Mouse (Mus musculus) hindbrain, embryonic 15.5 days (tissue): ENCODE measurements around the gene Cort. TPM values are rescaled to one million over a fixed set of nuclear protein-coding genes. Genes with fewer than 3 reads are reported as not detected.
"Not testable (repeated sequence)": the region's sequence is repeated elsewhere in the genome, so short reads cannot be mapped to it uniquely, and the experiment has no call there.

Experiments
- ATAC-seq: fragments of 200-750 bp; cut with Nextera tagmentation; 2 replicates; pipeline ENCODE4 v1.8.0; 2017; ENCODE audit warnings: low read depth, moderate number of reproducible peaks, moderate TSS enrichment; ENCODE audit not compliant: low FRiP score
- H3K27ac ChIP-seq: fragments of 300-500 bp; sonication (generic); replicated peaks from 2 replicates; pipeline ENCODE4 v1.5.1; 2015; ENCODE audit warnings: mild to moderate bottlenecking, inconsistent platforms
- H3K27me3 ChIP-seq: fragments of 300-500 bp; sonication (generic); 2 replicates; pipeline ENCODE4 v1.6.1; 2015; ENCODE audit warnings: control low read depth, inconsistent platforms
- H3K36me3 ChIP-seq: fragments of 300-500 bp; sonication (generic); 2 replicates; pipeline ENCODE4 v1.6.1; 2015; ENCODE audit warnings: control low read depth, inconsistent platforms
- H3K4me1 ChIP-seq: fragments of 300-500 bp; sonication (generic); replicated peaks from 2 replicates; pipeline ENCODE4 v1.6.1; 2015; ENCODE audit warnings: control low read depth, inconsistent platforms
- H3K4me2 ChIP-seq: fragments of 300-500 bp; sonication (generic); 2 replicates; pipeline ENCODE4 v1.6.1; 2015; ENCODE audit warnings: moderate library complexity, mild to moderate bottlenecking, inconsistent platforms
- H3K4me3 ChIP-seq: fragments of 300-500 bp; sonication (generic); 2 replicates; pipeline ENCODE4 v1.5.1; 2015; ENCODE audit warnings: mild to moderate bottlenecking, inconsistent platforms
- H3K9ac ChIP-seq: fragments of 300-500 bp; sonication (generic); 2 replicates; pipeline ENCODE4 v1.6.1; 2015; ENCODE audit warnings: inconsistent platforms
- H3K9me3 ChIP-seq: fragments of 300-500 bp; sonication (generic); 2 replicates; pipeline ENCODE4 v1.6.1; 2016; ENCODE audit warnings: control low read depth, inconsistent platforms
- WGBS: fragments of 180-500 bp; shearing (Covaris S2); methylation state at CpG from one replicate; pipeline ENCODE4 v1.1.7; 2015; 5-methylcytosine and 5-hydroxymethylcytosine counted together
- polyA plus RNA-seq: library from polyadenylated mRNA; unstranded; fragments of >200 nt; fragmentation: Nextera tagmentation; extraction: Ambion mirVana; gene quantifications from 2 replicates; pipeline ENCODE4 v1.2.1, GENCODE M21; 2015

The Cort gene
- polyA plus RNA-seq, 1 experiment from 2014 or later = 0.23 TPM

- Histone ChIP-seq H3K4me1 (no peaks in the 10 kb centered on the region), H3K4me3 (no peak overlapping the region), H3K4me2 (no peak overlapping the region), H3K9me3 (no peaks in the 10 kb centered on the region), H3K27ac (no peak overlapping the region), H3K27me3 (no peaks in the 10 kb centered on the region), H3K9ac (no peak overlapping the region), H3K36me3 (peaks cover 16% of the 10 kb centered on the region; the same call in 1 of the 2 replicates)
- ATAC-seq = no peak
- WGBS = 76% methylated on average over 5 of the region's 5 CpGs
These were observed 3.1 kb downstream of the Cort start for GRCm38 (mm10) chr4:149123432-149123831.

- not testable (repeated sequence) for H3K4me3 ChIP-seq, H3K27me3 ChIP-seq, H3K27ac ChIP-seq, ATAC-seq, H3K4me2 ChIP-seq, H3K9ac ChIP-seq, H3K9me3 ChIP-seq, H3K4me1 ChIP-seq
- WGBS = 85% methylated on average over 12 of the region's 12 CpGs
- H3K36me3 ChIP-seq = peaks cover 16% of the 10 kb centered on the region; the same call in 1 of the 2 replicates
These were observed 6.5 kb downstream of the Cort start for GRCm38 (mm10) chr4:149119978-149120562.

GRCm38 (mm10) chr4:149103875-149104561 lies 22.5 kb downstream of the Cort start, which contains the start of gene Dffa:
Dffa (plus strand) TSS chr4:149104146.
- ATAC-seq = peak; percentile 89
- Histone ChIP-seq H3K27ac (peak within 1 kb of the TSS; percentile 63), H3K36me3 (peaks cover 21% of the 10 kb centered on the region), H3K9ac (peak within 1 kb of the TSS; percentile 90), H3K9me3 (no peaks in the 10 kb centered on the region), H3K4me2 (peak within 1 kb of the TSS; percentile 66), H3K4me3 (peak within 1 kb of the TSS; percentile 79), H3K27me3 (no peaks in the 10 kb centered on the region), H3K4me1 (peaks cover 11% of the 10 kb centered on the region)
- WGBS = under 1% methylated on average over 35 of the region's 35 CpGs

GRCm38 (mm10) chr4:149101456-149101855 lies 25.1 kb downstream of the Cort start:
- Histone ChIP-seq H3K9ac (no peak overlapping the region), H3K27me3 (no peaks in the 10 kb centered on the region), H3K4me3 (no peak overlapping the region), H3K9me3 (no peaks in the 10 kb centered on the region), H3K4me1 (peaks cover 27% of the 10 kb centered on the region), H3K36me3 (peaks cover 4% of the 10 kb centered on the region; the same call in 1 of the 2 replicates), H3K27ac (no peak overlapping the region), H3K4me2 (no peak overlapping the region)
- 82% methylated on average over 3 of the region's 3 CpGs for WGBS
- ATAC-seq = no peak

DNA sequence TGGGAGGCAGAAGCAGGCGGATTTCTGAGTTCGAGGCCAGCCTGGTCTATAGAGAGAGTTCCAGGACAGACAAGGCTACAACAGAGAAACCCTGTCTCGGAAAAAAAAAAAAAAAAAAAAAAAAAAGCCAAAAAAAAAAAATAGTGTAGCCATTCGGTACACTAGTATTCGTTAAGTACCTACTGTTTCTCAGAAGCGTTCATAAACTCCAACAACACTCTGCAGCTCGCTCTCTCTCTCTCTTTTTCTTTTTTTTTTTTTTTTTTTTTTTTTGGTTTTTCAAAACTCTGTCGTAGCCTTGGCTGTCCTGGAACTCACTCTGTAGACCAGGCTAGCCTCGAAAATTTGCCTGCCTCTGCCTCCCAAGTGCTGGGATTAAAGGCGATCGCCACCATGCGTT lies 26.1 kb downstream of the Cort start:
- H3K9ac ChIP-seq, H3K36me3 ChIP-seq, H3K9me3 ChIP-seq, H3K4me3 ChIP-seq, H3K27me3 ChIP-seq, ATAC-seq, H3K4me2 ChIP-seq, H3K27ac ChIP-seq: not testable (repeated sequence)
- 88% methylated on average over 12 of the region's 12 CpGs for WGBS
- H3K4me1 ChIP-seq = peaks cover 27% of the 10 kb centered on the region

- under 1% methylated on average over 50 of the region's 50 CpGs for WGBS
- peak within 1 kb of the TSS; percentile 65 for H3K27ac ChIP-seq
- no peaks in the 10 kb centered on the region for H3K36me3 ChIP-seq
These were observed 27.1 kb downstream of the Cort start, which contains the start of gene Pex14 for GRCm38 (mm10) chr4:149099369-149100017. Pex14 (minus strand) TSS chr4:149099876.

GRCm38 (mm10) chr4:149098571-149098970 lies 28.0 kb downstream of the Cort start:
- Histone ChIP-seq H3K9ac (peak overlapping the region; percentile 91), H3K4me2 (peak overlapping the region; percentile 97), H3K36me3 (peaks cover 6% of the 10 kb centered on the region; the same call in 1 of the 2 replicates), H3K9me3 (no peaks in the 10 kb centered on the region), H3K4me1 (peaks cover 16% of the 10 kb centered on the region), H3K27ac (no peak overlapping the region), H3K4me3 (peak overlapping the region; percentile 97), H3K27me3 (no peaks in the 10 kb centered on the region)
- WGBS = 27% methylated on average over 11 of the region's 11 CpGs
- no peak for ATAC-seq

More at GRCm38 (mm10) chr4:149099369-149100017, 27.1 kb downstream of the Cort start, which contains the start of gene Pex14:
- peak within 1 kb of the TSS; percentile 97 for H3K4me3 ChIP-seq
- H3K4me2 ChIP-seq = peak within 1 kb of the TSS; percentile 97
- H3K9me3 ChIP-seq = no peaks in the 10 kb centered on the region
- H3K4me1 ChIP-seq = peaks cover 17% of the 10 kb centered on the region
- H3K9ac ChIP-seq = peak within 1 kb of the TSS; percentile 91
- ATAC-seq = peak; percentile 78
- H3K27me3 ChIP-seq = no peaks in the 10 kb centered on the region

GRCm38 (mm10) chr4:149097956-149098355 lies 28.6 kb downstream of the Cort start:
- Histone ChIP-seq H3K4me3 (no peak overlapping the region), H3K4me1 (peaks cover 16% of the 10 kb centered on the region), H3K27me3 (no peaks in the 10 kb centered on the region), H3K4me2 (peak overlapping the region; percentile 97; the same call in 1 of the 2 replicates), H3K36me3 (peaks cover 9% of the 10 kb centered on the region; the same call in 1 of the 2 replicates), H3K9ac (no peak overlapping the region), H3K27ac (no peak overlapping the region), H3K9me3 (no peaks in the 10 kb centered on the region)
- no peak for ATAC-seq
- WGBS = 87% methylated on average over 3 of the region's 3 CpGs

GRCm38 (mm10) chr4:149091364-149091763 lies 35.2 kb downstream of the Cort start:
- H3K9ac ChIP-seq = no peak overlapping the region
- peaks cover 9% of the 10 kb centered on the region; the same call in 1 of the 2 replicates for H3K36me3 ChIP-seq
- no peaks in the 10 kb centered on the region for H3K27me3 ChIP-seq
- no peak overlapping the region for H3K27ac ChIP-seq
- no peaks in the 10 kb centered on the region for H3K4me1 ChIP-seq
- no peaks in the 10 kb centered on the region for H3K9me3 ChIP-seq
- no peak for ATAC-seq
- WGBS = 89% methylated on average over 8 of the region's 8 CpGs
- H3K4me3 ChIP-seq = no peak overlapping the region
- H3K4me2 ChIP-seq = no peak overlapping the region

GRCm38 (mm10) chr4:149085381-149085780 lies 41.2 kb downstream of the Cort start:
- peaks cover 12% of the 10 kb centered on the region for H3K4me1 ChIP-seq
- no peak overlapping the region for H3K4me3 ChIP-seq
- H3K9me3 ChIP-seq = no peaks in the 10 kb centered on the region
- H3K36me3 ChIP-seq = no peaks in the 10 kb centered on the region
- H3K4me2 ChIP-seq = no peak overlapping the region
- H3K9ac ChIP-seq = no peak overlapping the region
- no peaks in the 10 kb centered on the region for H3K27me3 ChIP-seq
- ATAC-seq = no peak
- H3K27ac ChIP-seq = no peak overlapping the region
- WGBS = 83% methylated on average over 5 of the region's 5 CpGs

DNA sequence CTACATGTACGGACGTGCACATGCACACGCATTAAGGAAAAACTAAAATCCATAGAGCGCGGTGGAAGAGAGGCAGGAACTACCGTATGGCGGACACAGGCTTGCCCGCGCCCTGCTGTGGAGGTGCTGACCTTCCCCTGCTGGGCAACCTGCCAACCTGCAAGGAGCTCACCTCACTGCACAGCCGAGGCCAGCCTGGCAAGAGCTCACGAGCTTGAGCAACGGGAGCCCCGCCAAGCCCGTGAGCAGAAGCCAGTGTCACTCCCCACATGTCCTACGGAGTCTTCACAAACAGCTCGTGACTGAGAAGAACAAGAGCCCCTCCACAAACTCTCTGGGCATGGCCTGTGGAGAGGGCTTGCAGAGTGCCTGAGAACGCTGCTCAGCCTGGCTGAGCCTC lies 45.0 kb downstream of the Cort start:
- H3K4me3 ChIP-seq = no peak overlapping the region
- H3K36me3 ChIP-seq = no peaks in the 10 kb centered on the region
- H3K9me3 ChIP-seq = no peaks in the 10 kb centered on the region
- no peak overlapping the region for H3K9ac ChIP-seq
- H3K27me3 ChIP-seq = no peaks in the 10 kb centered on the region
- ATAC-seq = peak; percentile 69; the same call in 1 of the 2 replicates
- no peak overlapping the region for H3K4me2 ChIP-seq
- H3K4me1 ChIP-seq = peaks cover 13% of the 10 kb centered on the region
- 59% methylated on average over 17 of the region's 17 CpGs for WGBS
- no peak overlapping the region for H3K27ac ChIP-seq

DNA sequence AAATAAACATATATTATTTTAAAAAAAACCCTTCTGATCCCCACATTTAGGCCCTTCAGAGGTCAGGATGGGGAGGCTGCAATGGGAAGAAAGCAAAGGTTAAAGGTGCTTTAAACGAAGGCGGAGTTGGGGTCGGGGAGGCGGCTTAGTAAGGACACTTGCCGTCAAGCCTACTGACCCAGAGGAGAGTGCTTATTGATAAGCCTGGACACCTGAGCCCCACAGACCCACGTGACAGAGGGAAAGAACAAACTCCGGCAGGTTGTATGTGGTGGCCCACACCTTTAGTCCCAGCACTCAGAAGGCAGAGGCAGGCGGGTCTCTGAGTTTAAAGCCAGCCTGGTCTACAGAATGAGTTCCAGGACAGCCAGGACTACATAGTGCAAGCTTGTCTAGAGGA lies 46.5 kb downstream of the Cort start:
- H3K9ac ChIP-seq = no peak overlapping the region
- H3K27ac ChIP-seq = no peak overlapping the region
- H3K4me1 ChIP-seq = peaks cover 22% of the 10 kb centered on the region
- no peak for ATAC-seq
- no peaks in the 10 kb centered on the region for H3K27me3 ChIP-seq
- 93% methylated on average over 8 of the region's 8 CpGs for WGBS
- no peak overlapping the region for H3K4me2 ChIP-seq
- H3K9me3 ChIP-seq = no peaks in the 10 kb centered on the region
- H3K4me3 ChIP-seq = no peak overlapping the region
- no peaks in the 10 kb centered on the region for H3K36me3 ChIP-seq
